Mouse (Mus musculus): ENCODE results near the gene Sh3rf3. TPM values are rescaled to one million over a fixed set of nuclear protein-coding genes. Genes with fewer than 3 reads are reported as not detected.
"Not testable (repeated sequence)": the region's sequence is repeated elsewhere in the genome, so short reads cannot be mapped to it uniquely, and the experiment has no call there.

Sh3rf3 gene
- total RNA-seq, 1 experiment from 2014 or later, result 0.82 TPM

DNA sequence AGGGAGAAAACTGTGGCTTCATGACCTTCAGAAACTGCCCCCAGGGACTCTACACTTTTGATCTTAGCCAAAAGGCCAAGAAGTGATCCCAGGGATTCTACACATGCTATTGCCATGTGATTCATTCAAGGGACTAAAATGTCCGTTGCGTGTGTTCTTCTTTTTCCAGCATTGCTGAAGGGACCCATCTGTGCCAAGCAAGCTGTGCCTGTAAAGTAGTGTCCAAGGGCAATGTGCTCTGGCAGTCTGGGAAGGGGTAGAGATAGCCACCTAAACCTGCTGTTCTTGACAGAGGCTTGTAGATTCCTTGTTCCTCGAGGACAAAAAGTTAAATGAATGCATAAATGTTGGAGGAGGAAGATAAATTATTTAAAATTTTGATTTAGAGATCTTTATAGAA lies 178.5 kb downstream of the Sh3rf3 start:
- no peak for DNase-seq

DNA sequence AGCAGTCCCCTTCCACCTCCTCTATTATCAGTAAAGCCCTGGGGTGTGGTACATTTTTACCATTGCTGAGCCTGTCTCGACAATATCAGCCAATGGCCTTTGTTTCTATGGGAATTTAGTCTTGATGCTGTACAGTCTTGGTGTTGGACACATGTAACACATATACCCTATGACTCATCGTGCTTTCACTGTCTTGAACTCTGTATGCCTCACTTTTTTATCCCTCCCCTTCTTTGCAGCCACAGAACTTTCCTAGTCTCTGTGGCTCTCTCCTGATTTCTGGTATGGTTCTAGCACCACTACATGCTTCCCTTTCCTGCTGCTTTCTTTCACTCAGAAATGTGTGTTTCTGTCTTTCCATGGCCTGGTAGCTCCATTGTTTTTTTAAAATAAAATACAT lies 181.6 kb downstream of the Sh3rf3 start:
- no peak for DNase-seq

DNA sequence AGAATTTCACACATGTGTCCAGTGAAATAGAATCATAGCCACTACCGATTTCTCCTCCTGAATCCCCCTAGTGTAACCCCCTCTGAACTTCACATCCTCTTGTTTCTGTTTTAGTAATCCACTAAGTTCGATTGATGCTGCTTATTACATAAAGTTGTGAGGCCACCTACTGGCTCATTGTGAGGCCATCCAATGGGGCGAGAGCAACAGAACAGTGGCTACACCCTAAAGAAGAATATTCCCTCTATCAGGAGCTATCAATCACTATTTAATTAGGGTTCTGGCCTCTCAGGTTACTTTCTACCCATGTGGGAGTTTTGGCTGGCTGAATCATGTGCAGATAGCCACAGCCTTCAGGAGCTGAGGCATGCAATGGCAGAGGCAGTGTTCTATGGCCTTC lies 182.0 kb downstream of the Sh3rf3 start:
- DNase-seq, result no peak

DNA sequence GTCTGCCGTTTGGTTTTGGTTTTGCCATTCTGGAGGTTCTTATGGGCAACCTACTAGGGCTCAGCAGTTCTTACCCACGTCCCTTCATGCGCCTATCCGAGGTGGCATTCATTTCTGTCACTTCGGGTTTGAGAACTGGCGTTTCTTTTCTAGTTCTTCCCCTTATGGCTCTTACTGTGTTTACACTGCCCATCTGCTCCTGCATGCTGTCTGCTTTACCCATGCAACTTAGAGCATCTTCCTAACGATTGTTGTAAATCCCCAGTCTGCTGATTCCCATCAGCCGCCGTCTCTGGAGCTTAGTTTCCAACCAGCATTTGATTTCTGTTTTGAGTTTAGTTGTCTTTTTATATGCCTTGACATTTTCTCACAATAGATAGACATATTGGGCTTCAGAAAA lies 189.2 kb downstream of the Sh3rf3 start:
- no peak for DNase-seq

DNA sequence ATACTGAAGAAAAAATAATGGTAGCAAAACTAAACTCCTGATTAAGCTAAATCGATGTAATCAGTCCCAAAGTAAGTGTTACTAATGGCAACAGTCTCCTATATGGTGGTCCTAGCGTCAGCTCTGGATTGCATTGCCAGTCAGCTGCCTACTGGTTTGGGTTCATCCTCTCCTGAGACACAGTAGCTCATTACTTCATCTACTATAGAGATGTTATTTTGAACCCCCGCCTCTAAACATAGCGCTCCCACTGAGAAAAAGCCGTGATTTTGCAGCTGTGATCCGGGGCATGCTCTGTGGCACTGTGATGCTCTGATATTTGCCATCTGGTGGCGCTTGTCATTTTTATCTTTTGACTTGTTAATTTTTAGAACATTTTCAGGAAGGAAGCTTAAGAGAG lies 198.3 kb downstream of the Sh3rf3 start:
- DNase-seq, result no peak

DNA sequence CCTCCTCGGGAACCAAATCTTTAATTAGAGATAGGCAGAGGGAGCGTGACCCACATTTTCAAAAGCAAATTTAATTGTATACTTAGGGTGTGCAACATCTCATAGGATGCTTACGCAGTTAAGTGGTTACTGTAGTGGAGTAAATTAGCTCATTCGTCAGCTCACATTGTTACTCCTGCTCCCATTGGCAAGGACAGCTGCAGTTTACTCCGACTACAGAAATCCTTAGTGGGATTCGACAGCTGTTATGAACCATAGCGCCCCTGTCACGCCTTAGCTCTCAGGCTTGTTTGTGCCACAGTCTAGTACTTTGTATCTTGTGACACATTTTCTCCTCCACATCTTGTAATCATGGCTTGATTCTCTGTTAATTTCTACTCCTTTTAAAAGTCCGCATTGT lies 200.5 kb downstream of the Sh3rf3 start:
- no peak for DNase-seq

DNA sequence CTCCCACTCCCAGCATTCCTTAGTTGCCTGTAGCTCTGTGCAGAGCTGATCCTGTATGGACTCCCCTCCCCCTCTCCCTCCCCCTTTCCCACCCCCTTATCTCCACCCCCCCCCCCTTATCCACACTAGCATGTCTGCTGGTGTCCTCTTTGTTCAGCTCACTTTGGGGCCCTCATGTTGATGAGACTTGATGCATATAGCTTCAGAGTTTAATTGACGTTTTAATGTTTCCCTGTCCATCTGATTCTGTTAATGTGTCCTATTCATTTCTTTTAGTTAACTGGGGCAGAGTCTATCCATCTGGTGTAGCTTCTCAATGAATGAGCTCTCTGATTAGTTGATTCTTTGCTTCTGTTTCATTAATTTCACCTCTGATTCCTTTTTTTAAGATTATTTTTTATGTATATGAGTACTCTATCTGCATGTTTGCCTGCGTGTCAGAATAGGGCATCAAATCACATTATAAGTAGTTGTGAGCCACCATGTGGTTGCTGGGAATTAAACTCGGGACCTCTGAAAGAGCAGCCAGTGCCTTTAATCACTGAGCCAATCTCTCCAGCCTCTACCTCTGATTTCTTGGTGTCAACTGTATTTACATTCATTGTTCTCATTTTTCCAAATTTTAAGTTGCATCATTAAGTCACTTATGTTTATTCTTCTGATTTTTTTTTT lies 206.3 kb downstream of the Sh3rf3 start:
- DNase-seq, result no peak

DNA sequence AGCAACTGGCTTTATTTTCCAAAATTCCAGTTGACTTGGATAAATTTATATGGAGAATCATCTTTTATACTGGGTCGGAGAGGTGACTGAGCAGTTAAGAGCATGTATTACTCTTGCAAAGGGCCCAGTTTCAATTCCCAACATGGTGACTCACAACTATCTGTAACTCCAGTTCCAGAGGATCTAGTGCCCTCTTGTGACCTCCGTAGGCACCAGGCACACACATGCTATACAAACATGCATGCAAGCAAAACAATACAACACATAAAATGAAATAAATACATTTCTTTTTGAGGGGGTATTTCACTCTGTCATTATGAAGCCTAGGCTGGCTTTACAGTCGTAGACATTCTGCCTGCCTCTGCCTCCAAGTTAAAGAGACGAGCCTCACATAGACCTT lies 237.3 kb downstream of the Sh3rf3 start:
- DNase-seq, result no peak

DNA sequence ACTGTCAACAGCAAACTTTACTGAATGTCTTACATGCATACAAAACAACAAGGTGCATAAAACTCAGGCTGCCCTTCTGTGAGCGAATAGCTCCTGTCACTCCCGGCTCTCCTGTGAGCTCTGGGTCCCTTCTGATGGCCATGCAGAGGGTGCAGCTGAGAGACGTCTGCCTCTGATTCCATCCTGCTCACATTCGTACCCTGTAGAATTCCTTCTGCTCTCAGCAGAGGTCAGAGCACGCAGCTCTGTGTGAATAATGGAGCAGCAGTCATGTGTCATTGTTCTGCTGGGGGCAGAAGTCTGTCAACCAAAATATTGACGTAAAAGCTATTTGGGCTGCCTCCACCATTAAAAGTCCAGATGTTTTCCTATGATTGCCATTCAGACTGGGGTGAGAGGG lies 243.1 kb downstream of the Sh3rf3 start:
- DNase-seq, result no peak

DNA sequence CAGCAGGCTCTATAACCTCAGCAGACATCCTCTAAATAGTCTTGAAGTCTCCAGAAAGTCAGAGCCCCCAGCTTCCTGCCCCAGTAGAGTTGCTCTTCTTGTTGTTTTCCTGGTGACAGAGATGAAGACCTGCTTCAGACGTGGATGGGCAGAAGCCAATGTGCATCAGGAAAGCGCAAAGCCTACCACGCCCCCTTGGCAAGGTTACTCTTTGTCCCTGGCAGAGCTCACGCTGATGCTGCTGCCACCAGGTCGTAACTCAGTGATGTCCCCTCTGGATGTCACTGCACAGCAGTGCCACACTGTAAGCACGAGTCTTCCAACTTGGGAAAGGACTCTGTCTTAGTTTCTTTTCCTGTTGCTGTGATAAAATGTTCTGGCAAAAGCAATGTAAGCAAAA lies 253.6 kb downstream of the Sh3rf3 start:
- no peak for DNase-seq

DNA sequence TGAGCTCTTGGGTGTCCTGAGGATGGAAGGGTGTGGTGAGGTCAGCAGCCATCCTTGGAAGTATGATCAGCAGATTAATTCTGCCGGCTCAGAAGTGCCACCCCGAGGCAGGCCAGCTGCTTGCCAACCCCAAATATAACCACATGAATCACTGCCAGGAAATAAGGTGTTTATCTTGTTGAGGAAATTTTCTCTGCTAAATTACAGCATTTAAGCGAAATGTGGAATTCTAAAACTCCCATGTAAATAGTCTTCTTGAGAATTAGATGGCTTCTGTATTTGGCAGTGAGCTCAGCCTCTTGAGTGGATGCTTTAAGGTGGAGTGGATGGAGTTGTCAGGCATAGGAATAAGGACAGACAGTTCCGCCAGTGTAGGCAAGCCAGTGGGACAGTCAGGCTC lies 259.7 kb downstream of the Sh3rf3 start:
- DNase-seq, result no peak

DNA sequence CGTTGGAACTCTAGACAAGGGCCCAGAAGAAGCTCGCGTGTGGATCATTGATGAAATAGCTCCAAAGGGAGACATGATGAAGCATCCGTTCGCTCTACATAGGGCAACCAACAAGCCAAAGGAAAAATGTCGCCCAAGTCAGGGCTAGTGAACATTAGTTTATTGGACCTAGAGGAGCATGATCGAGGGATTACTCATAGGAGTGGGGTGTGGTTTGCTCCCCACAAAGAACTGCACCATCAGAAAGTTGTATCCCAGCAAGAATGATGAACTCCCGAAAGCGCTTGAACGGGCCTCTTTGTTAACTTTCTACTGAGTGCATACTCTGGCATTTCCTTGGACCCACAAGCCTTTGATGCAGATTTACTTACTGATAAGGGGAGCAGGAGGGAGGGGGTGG lies 263.5 kb downstream of the Sh3rf3 start:
- DNase-seq, result no peak

DNA sequence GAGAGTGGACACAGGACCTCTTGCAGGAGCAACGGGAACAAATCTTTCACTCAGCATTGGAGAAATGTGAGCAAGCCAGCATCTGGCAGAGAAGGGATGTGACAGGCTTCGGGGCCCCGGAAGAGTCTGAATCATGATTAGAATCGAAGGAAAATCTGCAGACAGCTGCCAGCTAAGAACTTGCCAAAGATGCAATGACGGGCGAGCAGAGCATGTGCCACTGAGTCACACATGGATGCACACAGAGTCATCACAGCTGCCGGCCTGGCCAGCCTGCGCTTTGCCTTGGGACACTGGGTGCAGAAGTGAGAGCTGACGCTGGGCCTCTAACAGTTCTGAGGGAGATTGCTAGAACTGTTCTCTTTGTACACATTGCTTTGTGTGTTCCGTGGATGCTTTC lies 264.8 kb downstream of the Sh3rf3 start:
- no peak for DNase-seq

DNA sequence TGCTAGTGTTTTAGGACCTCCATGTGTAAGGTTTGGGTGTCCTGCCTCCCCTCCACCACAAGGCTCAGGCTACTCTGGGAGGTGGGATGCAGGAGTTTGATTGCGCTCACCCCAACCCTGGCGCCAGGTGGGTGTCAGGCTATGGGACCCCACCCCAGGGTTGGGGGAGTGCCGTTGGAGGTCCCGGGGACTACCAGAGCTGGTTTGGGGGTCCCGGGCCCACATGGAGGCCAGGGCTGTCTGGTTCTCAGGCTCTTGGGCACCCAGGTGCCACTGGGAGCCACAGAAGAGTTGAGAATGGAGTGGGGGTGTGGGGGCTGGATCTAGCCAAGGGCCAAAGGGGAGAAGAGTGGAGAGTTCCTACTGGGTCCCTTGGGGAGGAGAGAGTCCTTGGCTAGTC lies 272.4 kb downstream of the Sh3rf3 start:
- DNase-seq, result no peak

DNA sequence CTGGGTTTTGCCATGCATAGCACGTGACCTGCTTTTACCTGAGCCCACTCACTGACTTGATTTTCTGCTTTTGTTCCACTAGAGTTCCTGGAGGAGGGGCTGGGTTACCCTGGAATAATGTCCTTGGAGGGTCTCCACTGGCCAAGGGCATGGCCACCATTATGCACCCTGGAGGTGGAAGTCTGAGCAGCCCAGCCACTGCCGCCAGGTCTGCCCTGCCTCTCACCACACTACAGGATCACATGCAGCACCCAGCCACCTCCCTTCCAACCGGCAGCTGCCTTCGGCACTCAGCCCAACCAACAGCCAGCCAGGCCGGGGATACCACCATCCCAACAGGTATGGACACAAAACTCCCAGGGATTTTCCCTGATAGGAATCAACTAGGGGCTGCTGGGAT lies 273.4 kb downstream of the Sh3rf3 start:
- no peak for DNase-seq

DNA sequence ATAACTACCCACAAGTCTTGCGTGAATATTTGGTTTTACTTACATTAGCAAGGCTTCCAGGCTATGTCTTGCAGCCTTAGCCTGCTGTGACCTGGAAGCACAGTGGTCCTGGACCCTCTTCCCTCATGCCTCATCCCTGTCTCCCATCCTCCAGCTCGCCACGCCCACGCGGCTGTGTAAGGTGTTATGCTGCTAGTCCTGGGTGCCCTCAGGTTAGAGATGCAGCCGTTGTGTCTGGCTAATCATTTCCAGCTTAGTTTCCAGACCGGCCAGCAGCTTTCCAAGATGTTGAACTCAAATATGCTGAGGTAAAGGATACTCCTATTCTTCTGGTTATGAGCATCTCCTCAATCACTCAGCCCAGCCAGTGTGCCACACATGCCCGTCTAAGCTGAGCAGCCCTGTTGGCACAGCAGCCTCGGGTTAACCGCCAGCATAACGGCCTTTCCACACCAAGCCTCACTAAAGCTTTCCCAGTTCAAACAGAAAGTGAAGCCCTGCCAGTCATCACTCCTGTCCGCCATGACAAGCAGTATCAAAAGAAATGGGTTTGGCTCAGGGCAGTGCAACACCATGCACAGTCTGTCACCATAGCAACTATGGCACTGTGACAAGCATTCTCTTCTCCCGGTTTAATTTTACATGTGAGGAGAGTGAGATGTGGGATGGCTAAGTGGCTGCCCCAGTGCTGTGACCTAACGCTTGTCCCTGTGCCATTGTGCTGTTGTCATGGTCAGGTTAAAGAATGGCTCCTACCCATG lies 276.9 kb downstream of the Sh3rf3 start:
- DNase-seq, result no peak

DNA sequence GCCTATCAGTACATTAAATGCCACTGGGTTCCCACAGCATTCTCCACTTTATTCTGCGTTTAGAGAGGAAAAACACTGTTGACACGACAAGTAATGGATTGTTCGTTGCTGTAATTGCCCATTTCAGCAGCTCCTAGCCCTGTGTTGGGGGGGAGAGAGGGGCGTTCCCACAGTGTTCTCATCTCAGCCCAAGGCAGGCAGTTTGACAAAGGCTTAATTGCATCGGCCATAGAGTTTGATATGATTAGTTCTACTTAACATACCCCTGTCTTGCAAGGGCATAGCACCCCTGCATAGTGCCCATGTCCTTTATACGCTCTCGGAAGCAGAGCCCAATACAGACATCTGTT lies 277.4 kb downstream of the Sh3rf3 start:
- DNase-seq, result no peak

DNA sequence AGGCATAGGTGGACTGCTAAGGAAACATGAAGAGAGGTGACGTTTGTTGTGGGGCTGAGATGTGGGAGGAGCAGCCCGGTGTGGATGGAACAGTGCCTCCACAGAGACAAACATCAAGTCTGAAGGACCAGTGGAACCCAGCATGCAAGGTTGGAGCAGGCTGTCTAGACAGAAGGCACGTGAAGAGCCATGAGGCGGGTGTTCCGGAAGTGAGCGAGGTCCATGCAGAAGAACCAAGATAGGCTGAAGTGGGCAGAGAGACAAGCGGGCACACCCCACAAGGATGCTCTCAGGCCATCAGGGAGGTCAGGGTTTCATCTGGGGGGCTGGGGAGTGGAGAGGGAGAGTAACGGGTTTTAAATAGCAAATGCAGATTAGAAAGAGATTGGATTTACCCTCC lies 278.4 kb downstream of the Sh3rf3 start:
- no peak for DNase-seq

DNA sequence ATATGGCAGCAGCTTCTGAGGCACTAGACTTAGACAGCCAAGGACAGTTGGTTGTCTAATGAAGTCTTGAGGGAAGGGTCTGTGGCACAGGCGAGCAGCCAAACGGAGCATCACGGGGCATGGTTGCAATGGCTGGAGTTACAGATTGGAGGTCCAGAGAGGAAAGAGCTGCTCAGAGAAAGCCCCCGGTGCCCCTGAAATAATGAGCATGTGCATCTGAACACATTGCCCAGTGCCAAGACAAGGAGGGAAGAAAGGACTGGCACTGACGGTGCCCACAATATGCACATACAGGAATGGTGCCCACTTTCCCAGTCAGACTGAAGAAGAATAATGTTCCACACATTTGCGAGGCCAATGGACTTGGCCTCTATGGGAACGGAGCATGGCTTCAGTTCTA lies 278.8 kb downstream of the Sh3rf3 start:
- no peak for DNase-seq

DNA sequence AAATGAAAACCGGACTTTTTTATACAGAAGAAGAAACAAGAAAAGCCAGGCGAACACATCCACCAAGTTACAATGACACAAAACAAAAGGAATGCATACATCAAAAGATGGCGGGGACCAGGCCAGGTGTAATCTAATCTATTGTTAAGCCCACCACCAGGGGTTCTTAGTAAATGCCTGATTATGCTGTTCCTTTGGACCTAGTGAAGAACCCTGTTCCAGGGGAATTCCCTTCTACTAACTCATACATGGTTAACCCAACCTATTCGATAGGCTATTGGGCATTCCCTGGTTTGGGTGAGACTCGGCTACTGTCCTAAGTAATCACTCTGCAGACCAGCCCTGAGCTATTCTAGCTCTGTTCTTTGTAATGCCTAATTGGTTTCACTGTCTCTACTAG lies 289.9 kb downstream of the Sh3rf3 start:
- not testable (repeated sequence) for DNase-seq

DNA sequence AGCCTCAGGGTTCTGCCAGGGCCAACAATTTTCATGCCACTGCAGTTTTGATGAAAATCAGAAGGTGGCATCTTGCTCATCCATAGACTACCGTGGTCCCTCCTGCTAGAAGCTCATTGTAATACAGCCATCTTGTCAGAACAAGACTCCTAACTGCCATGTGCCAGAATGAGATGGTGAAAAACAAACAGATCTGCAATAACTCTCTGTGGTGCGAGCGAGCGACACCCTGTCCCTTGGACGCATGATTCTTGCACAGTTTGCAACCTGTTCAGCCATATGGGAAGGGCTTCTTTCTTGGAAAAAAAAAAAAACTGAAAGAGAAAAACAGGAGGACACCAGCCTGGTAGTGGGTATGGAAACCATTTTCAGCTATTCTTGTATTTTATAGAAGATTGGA lies 291.5 kb downstream of the Sh3rf3 start:
- no peak for DNase-seq

DNA sequence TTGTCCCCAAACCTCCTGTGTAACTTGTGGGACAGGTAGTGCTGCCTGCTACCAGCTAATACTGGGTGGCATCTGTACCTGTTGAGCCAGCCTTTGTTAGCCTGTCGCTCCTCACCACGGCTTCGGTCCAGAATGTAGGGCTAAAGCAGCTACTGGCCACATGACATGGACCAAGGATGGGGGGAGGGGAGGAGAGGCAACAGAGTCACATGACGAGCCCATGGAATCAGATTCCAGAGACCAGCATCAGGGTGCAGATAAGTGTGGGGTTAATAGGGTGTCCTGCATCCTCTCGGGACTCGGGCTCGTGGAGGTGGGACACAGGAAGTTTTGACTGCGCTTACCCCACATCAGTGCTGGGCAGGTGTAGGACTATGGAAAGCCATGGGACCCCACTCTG lies 292.7 kb downstream of the Sh3rf3 start:
- no peak for DNase-seq

DNA sequence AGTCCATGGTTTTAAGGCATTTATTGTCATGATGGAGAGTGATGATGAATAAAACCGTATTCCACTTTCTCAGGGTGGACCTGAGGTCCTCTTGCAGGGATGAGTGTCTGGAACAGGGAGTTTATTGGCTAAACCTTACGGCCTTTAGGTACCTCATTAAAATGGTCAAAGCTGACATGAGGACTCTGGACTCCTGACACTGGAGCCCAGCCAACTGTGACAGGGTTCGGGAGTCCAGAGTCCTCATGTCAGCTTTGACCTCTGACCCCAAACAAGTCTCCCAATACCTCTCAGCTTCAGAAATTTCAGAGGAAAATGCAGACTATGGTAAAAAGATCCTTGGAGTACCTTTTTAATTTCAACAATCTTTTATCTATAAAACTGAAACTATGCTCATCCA lies 293.5 kb downstream of the Sh3rf3 start:
- DNase-seq, result no peak

DNA sequence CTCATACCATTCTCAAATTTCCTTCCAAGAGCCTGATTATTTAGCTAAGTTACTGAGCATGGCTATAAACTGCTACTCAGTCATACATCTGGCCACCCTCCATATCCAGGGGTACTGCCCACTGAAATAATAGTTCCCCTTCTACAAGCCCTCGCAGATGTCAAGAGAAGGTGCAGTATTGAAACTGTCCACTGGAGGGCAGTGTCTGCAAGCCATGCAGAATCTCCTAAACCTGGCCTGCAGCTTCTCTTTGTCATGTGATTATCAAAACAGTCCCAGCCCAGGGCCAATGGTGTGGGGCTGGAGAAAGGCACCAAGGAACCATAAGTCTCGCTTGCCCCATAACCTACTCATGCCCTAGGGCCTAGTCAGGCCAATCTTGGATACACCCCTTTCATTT lies 295.9 kb downstream of the Sh3rf3 start:
- DNase-seq, result peak; percentile 64

DNA sequence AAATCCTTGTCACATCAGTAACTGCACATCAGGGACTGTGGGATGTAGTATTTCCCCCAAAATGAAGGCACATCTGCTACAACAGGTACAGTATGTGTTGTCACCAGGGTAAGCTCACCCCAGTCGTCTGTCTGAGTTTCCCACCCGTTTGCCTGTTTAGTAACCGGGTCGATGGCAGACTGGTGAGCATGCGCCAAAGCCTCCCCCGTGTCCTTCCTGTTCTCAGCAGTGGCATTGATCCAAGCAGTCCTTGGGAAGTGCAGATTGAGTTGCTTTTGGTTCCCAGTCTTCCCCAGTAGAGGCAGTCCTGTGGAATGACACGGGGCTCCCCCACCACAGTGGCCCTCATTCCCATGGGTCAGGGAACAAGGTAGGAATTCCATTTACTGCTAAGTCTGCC lies 297.2 kb downstream of the Sh3rf3 start:
- DNase-seq, result no peak
